Mouse (Mus musculus) intestine, postnatal 0 days (tissue): ENCODE results near the gene Slc35d3. TPM values are rescaled to one million over a fixed set of nuclear protein-coding genes. Genes with fewer than 3 reads are reported as not detected.
A peak's percentile ranks its signal among the peaks of the same experiment; 100 is the strongest.

Source experiments
- ATAC-seq: fragments of 200-750 bp; cut with Nextera tagmentation; 2 replicates; pipeline ENCODE4 v1.8.0; 2017; ENCODE audit warnings: mild to moderate bottlenecking, moderate TSS enrichment, moderate library complexity
- H3K27ac ChIP-seq: fragments of 300-500 bp; sonication (generic); 2 replicates; pipeline ENCODE4 v1.5.1; 2014; ENCODE audit warnings: mild to moderate bottlenecking, low read depth, low read length, moderate library complexity
- H3K27me3 ChIP-seq: fragments of 300-500 bp; sonication (generic); replicated peaks from 2 replicates; pipeline ENCODE4 v1.6.1; 2014; ENCODE audit warnings: low read length, mixed read lengths; ENCODE audit not compliant: control insufficient read depth, insufficient read depth
- H3K36me3 ChIP-seq: fragments of 300-500 bp; sonication (generic); 2 replicates; pipeline ENCODE4 v1.6.1; 2014; ENCODE audit warnings: mild to moderate bottlenecking, moderate library complexity; ENCODE audit not compliant: control insufficient read depth, insufficient read depth
- H3K4me1 ChIP-seq: fragments of 300-500 bp; sonication (generic); replicated peaks from 2 replicates; pipeline ENCODE4 v1.6.1; 2014; ENCODE audit warnings: antibody characterized with exemption, low read length, mixed read lengths; ENCODE audit not compliant: control insufficient read depth, insufficient read depth
- H3K4me2 ChIP-seq: fragments of 300-500 bp; sonication (generic); replicated peaks from 2 replicates; pipeline ENCODE4 v1.6.1; 2014; ENCODE audit warnings: low read depth, mild to moderate bottlenecking, moderate library complexity
- H3K4me3 ChIP-seq: fragments of 300-500 bp; sonication (generic); 2 replicates; pipeline ENCODE4 v1.5.1; 2014; ENCODE audit warnings: low read depth, low read length
- H3K9ac ChIP-seq: fragments of 300-500 bp; sonication (generic); 2 replicates; pipeline ENCODE4 v1.6.1; 2014; ENCODE audit warnings: mild to moderate bottlenecking, low read depth, low read length
- H3K9me3 ChIP-seq: fragments of 300-500 bp; sonication (generic); 2 replicates; pipeline ENCODE4 v1.6.1; 2016; ENCODE audit warnings: mixed run types; ENCODE audit not compliant: control insufficient read depth
- CTCF ChIP-seq: sonication (generic); IDR thresholded peaks from 2 replicates; pipeline ENCODE4 v1.5.1; 2016; ENCODE audit warnings: low read depth, mild to moderate bottlenecking, control low read depth, antibody characterized with exemption, moderate library complexity
- WGBS: fragments of 180-500 bp; shearing (Covaris S2); extraction: QIAGEN DNeasy Blood & Tissue Kit; methylation state at CpG from one replicate; pipeline ENCODE4 v1.1.7; 2014; 5-methylcytosine and 5-hydroxymethylcytosine counted together
- polyA plus RNA-seq: library from polyadenylated mRNA; unstranded; fragments of >200 nt; fragmentation: Nextera tagmentation; extraction: Ambion mirVana; gene quantifications from 2 replicates; pipeline ENCODE4 v1.2.1, GENCODE M21; 2015

Gene Slc35d3
- polyA plus RNA-seq, 1 experiment from 2014 or later, result 0.61 TPM

GRCm38 (mm10) chr10:19886249-19886648, 35.0 kb upstream of the Slc35d3 start:
- H3K4me2 ChIP-seq, result no peak overlapping the region
- WGBS, result 74% methylated on average over 3 of the region's 3 CpGs
- ATAC-seq, result no peak
- no peak overlapping the region for H3K4me3 ChIP-seq
- H3K36me3 ChIP-seq, result peaks cover 15% of the 10 kb centered on the region
- no peak for TF ChIP-seq CTCF
- H3K4me1 ChIP-seq, result no peaks in the 10 kb centered on the region
- H3K9ac ChIP-seq, result no peak overlapping the region
- H3K27me3 ChIP-seq, result no peaks in the 10 kb centered on the region
- H3K9me3 ChIP-seq, result no peaks in the 10 kb centered on the region
- no peak overlapping the region for H3K27ac ChIP-seq

DNA sequence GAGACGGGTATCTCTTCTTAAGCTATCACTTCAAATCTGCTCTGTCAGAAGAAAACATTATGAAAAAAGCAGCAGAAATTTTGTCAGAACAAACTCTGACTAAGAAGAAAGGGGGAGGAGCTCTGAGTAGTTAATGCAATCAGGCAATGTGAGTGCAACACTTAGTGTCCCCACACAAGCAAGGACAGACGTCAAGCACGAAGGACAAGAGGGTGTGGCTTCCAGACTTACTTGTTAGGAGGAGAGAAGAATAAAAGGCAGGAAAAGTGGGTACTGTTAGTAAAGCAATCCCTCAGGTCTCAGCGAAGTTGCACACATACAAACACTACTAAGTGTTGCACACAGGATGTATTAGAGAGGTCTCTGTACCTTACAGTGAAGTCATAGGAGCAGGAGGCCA, 33.1 kb upstream of the Slc35d3 start:
- Histone ChIP-seq H3K27me3 (no peaks in the 10 kb centered on the region), H3K4me3 (no peak overlapping the region), H3K4me2 (no peak overlapping the region), H3K27ac (no peak overlapping the region), H3K9me3 (no peaks in the 10 kb centered on the region), H3K4me1 (no peaks in the 10 kb centered on the region), H3K9ac (no peak overlapping the region), H3K36me3 (peaks cover 7% of the 10 kb centered on the region)
- 59% methylated on average over 4 of the region's 4 CpGs for WGBS
- TF ChIP-seq CTCF, result no peak
- no peak for ATAC-seq

DNA sequence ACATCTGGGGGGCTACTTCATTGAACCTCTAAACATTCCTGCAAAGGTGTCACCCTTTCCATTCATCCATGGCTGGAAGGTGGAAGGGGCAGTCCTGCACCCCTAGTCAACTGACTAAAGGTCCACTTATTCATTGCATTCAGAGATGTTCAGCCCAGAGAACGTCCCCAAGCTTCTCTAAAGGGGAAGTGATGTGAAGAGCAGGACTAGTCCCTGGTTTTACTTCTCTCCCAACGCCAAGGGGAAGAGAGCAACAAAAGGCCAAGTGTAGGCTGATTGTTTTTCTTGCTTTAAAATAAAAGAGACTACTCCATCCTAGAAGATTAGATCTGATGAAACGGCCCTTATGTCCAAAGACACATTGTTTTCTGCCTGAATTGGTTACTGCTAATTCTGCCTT, 29.2 kb upstream of the Slc35d3 start:
- Histone ChIP-seq H3K9me3 (no peaks in the 10 kb centered on the region), H3K27me3 (no peaks in the 10 kb centered on the region), H3K9ac (no peak overlapping the region), H3K4me1 (no peaks in the 10 kb centered on the region), H3K27ac (no peak overlapping the region), H3K4me3 (no peak overlapping the region), H3K36me3 (peaks cover 4% of the 10 kb centered on the region; the same call in 1 of the 2 replicates), H3K4me2 (no peak overlapping the region)
- TF ChIP-seq CTCF, result no peak
- ATAC-seq, result no peak
- 82% methylated on average over 3 of the region's 3 CpGs for WGBS

- H3K9ac ChIP-seq, result no peak overlapping the region
- H3K9me3 ChIP-seq, result no peaks in the 10 kb centered on the region
- no peak for ATAC-seq
- no peak overlapping the region for H3K27ac ChIP-seq
- no peak overlapping the region for H3K4me3 ChIP-seq
- no peaks in the 10 kb centered on the region; the same call in 1 of the 2 replicates for H3K36me3 ChIP-seq
- no peaks in the 10 kb centered on the region for H3K4me1 ChIP-seq
- no peaks in the 10 kb centered on the region for H3K27me3 ChIP-seq
- WGBS, result 56% methylated on average over 6 of the region's 6 CpGs
- no peak for TF ChIP-seq CTCF
- H3K4me2 ChIP-seq, result no peak overlapping the region
Measured at GRCm38 (mm10) chr10:19879161-19879560, 27.9 kb upstream of the Slc35d3 start.

- Histone ChIP-seq H3K36me3 (no peaks in the 10 kb centered on the region; the same call in 1 of the 2 replicates), H3K27me3 (no peaks in the 10 kb centered on the region), H3K27ac (no peak overlapping the region), H3K9ac (no peak overlapping the region), H3K4me2 (no peak overlapping the region), H3K4me3 (no peak overlapping the region), H3K9me3 (no peaks in the 10 kb centered on the region), H3K4me1 (no peaks in the 10 kb centered on the region)
- 66% methylated on average over 9 of the region's 9 CpGs for WGBS
- ATAC-seq, result no peak
- TF ChIP-seq CTCF, result no peak
Measured at GRCm38 (mm10) chr10:19877679-19878078, 26.4 kb upstream of the Slc35d3 start.

- peak; percentile 22; the same call in 1 of the 2 replicates for ATAC-seq
- H3K27ac ChIP-seq, result no peak overlapping the region
- no peak for TF ChIP-seq CTCF
- 51% methylated on average over 8 of the region's 8 CpGs for WGBS
- no peak overlapping the region for H3K9ac ChIP-seq
- no peak overlapping the region for H3K4me2 ChIP-seq
- no peaks in the 10 kb centered on the region for H3K4me1 ChIP-seq
- no peaks in the 10 kb centered on the region for H3K9me3 ChIP-seq
- H3K27me3 ChIP-seq, result no peaks in the 10 kb centered on the region
- H3K36me3 ChIP-seq, result no peaks in the 10 kb centered on the region; the same call in 1 of the 2 replicates
- H3K4me3 ChIP-seq, result no peak overlapping the region
Measured at GRCm38 (mm10) chr10:19877257-19877656, 26.0 kb upstream of the Slc35d3 start.

DNA sequence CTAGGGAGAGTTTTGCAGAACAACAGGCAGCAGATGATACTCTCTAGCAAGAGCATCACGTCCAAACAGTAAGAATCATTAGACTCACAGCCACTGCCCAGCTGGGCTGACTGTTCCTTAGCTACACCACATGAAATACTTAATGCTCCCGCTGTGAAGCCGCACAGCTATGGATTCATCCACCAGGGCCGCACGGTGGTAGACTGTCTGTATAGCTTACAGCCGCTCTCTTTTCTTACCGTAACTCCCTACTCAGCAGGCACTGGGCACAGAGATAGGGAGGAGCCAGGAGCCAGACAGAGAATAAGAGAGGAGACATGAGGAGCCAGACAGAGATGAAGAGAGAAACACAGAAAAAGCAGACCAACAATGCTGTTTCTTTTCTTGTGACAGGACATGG, 25.4 kb upstream of the Slc35d3 start:
- TF ChIP-seq CTCF, result no peak
- Histone ChIP-seq H3K4me3 (no peak overlapping the region), H3K4me1 (no peaks in the 10 kb centered on the region), H3K9me3 (no peaks in the 10 kb centered on the region), H3K27ac (no peak overlapping the region), H3K36me3 (no peaks in the 10 kb centered on the region; the same call in 1 of the 2 replicates), H3K9ac (no peak overlapping the region), H3K27me3 (no peaks in the 10 kb centered on the region), H3K4me2 (no peak overlapping the region)
- WGBS, result 59% methylated on average over 7 of the region's 7 CpGs
- no peak for ATAC-seq
